Mouse (Mus musculus): Measurements from ENCODE around the gene Scly.

- no peak for TF ChIP-seq MAFK (IDR thresholded peaks at IDR 0.05; ENCODE audit: insufficient read depth, low read depth, low read length)
- TF ChIP-seq ZC3H11A (IDR thresholded peaks at IDR 0.05; ENCODE audit: borderline replicate concordance, low read depth, low read length): no peak
These were observed 2.6 kb upstream of the Scly start for GRCm38 (mm10) chr1:91295544-91295943.
